Mouse (Mus musculus): ENCODE results near the gene Erbin. TPM values are rescaled to one million over a fixed set of nuclear protein-coding genes. Genes with fewer than 3 reads are reported as not detected.

The Erbin gene
- polyA plus RNA-seq, 1 experiment from 2014 or later = 27.0 TPM

DNA sequence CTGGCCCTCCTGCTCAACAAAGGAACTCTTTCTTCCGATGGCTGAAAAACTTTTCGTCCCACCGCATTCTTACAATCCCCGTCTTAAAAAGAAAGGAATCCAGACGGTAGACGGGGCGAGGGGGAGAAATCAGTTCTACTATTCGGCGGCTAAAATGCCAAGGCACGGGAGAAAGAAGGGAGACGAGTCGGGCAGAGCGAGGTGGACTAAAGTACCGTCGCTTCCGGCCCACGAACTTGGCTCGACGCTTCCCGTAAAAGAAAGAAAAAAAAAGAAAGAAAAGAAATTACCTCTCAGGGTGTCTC, 406 bp downstream of the Erbin start:
- DNase-seq (ENCODE audit: low spot score) (no peak), ATAC-seq (replicated peaks; ENCODE audit: low FRiP score) (no peak)
- Histone ChIP-seq H3K9me3 (ENCODE audit: control insufficient read depth, low read length) (no peaks in the 10 kb centered on the region), H3K36me3 (ENCODE audit: control insufficient read depth, insufficient read depth, low read length) (no peaks in the 10 kb centered on the region), H3K4me3 (ENCODE audit: low read depth, low read length) (peak overlapping the region; percentile 88), H3K27ac (ENCODE audit: low read depth, low read length) (peak overlapping the region; percentile 100), H3K4me2 (ENCODE audit: low read depth, low read length, severe bottlenecking) (peak overlapping the region; percentile 80), H3K27me3 (ENCODE audit: control insufficient read depth, insufficient read depth, low read length) (no peaks in the 10 kb centered on the region; the same call in 1 of the 2 replicates), H3K9ac (ENCODE audit: low read length) (peak overlapping the region; percentile 99), H3K4me1 (replicated peaks; ENCODE audit: control insufficient read depth, insufficient read depth, low read length) (0 out of 2 replicates have a peak, but pooled peaks cover 4% of the 10 kb centered on the region)
- WGBS = under 1% methylated on average over 20 of the region's 20 CpGs

DNA sequence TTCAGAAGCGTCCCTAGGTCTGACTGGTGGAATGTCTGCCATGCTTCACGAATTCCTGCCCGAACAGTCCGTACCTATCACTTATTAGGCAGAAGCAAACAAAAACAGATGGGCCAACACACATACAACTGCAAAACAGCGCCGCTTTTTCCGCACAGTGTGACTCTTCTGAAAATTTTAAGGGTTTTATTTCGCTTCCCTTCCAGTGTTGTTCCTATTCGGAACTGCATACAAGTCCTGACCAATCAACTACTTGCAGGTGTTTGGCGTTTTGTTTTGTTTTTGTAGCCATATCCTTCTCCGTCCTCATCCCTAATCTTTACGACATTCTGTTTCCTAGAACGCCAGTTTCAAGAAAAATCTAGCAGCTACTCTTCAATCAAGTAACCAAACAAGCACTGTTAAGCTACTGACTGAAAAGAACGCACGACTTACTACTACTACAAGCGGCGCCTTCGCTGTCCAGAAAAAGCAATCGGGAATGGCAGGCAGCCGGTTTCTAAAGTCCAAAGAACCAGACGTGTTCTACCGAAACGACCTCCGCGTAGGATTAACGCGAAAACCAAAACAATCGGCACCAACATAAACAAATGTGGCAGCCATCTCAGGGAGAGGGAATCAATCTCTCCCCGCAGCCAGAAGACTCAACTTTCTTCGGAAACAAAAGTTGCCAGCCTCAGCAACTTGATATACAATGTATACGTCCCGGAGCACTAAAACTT, 919 bp downstream of the Erbin start:
- Histone ChIP-seq H3K9ac (ENCODE audit: low read length) (peak overlapping the region; percentile 99), H3K4me1 (replicated peaks; ENCODE audit: control insufficient read depth, insufficient read depth, low read length) (0 out of 2 replicates have a peak, but pooled peaks cover 4% of the 10 kb centered on the region), H3K36me3 (ENCODE audit: control insufficient read depth, insufficient read depth, low read length) (no peaks in the 10 kb centered on the region), H3K27me3 (ENCODE audit: control insufficient read depth, insufficient read depth, low read length) (no peaks in the 10 kb centered on the region; the same call in 1 of the 2 replicates), H3K27ac (ENCODE audit: low read depth, low read length) (peak overlapping the region; percentile 100), H3K4me3 (ENCODE audit: low read depth, low read length) (peak overlapping the region; percentile 88), H3K9me3 (ENCODE audit: control insufficient read depth, low read length) (no peaks in the 10 kb centered on the region), H3K4me2 (ENCODE audit: low read depth, low read length, severe bottlenecking) (peak overlapping the region; percentile 80)
- ATAC-seq (replicated peaks; ENCODE audit: low FRiP score) (no peak), DNase-seq (ENCODE audit: low spot score) (peak; percentile 54)
- WGBS = under 1% methylated on average over 32 of the region's 32 CpGs

DNA sequence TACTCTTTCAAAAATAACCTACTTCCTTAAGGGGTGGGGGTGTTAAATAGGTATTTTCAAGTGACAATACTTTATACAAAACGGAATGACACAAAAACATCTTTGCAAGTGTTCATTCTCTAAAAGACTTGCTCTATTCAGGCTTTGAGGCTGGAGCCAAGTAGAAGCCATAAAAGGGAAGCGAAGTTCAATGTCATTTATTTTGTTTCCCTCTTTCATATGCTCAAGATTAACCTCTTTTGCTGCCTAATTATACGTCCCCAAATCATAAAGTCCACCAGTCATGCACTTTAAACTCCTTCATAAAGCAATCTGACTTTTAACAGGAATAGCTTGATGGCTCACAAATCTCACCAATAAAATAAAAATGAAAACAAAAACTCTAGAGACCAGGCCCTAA, 1.9 kb downstream of the Erbin start:
- Histone ChIP-seq H3K4me3 (ENCODE audit: low read depth, low read length) (peak overlapping the region; percentile 88), H3K4me1 (replicated peaks; ENCODE audit: control insufficient read depth, insufficient read depth, low read length) (0 out of 2 replicates have a peak, but pooled peaks cover 4% of the 10 kb centered on the region), H3K27ac (ENCODE audit: low read depth, low read length) (no peak overlapping the region), H3K9ac (ENCODE audit: low read length) (peak overlapping the region; percentile 39), H3K4me2 (ENCODE audit: low read depth, low read length, severe bottlenecking) (peak overlapping the region; percentile 80), H3K27me3 (ENCODE audit: control insufficient read depth, insufficient read depth, low read length) (no peaks in the 10 kb centered on the region; the same call in 1 of the 2 replicates), H3K9me3 (ENCODE audit: control insufficient read depth, low read length) (no peaks in the 10 kb centered on the region), H3K36me3 (ENCODE audit: control insufficient read depth, insufficient read depth, low read length) (no peaks in the 10 kb centered on the region)
- DNase-seq (ENCODE audit: low spot score) = no peak
- WGBS = 23% methylated on average over 3 of the region's 3 CpGs
- no peak for ATAC-seq (replicated peaks; ENCODE audit: low FRiP score)

- no peaks in the 10 kb centered on the region for H3K4me1 ChIP-seq (replicated peaks; ENCODE audit: control insufficient read depth, insufficient read depth, low read length)
- no peak overlapping the region for H3K4me2 ChIP-seq (ENCODE audit: low read depth, low read length, severe bottlenecking)
- no peak overlapping the region for H3K4me3 ChIP-seq (ENCODE audit: low read depth, low read length)
- no peaks in the 10 kb centered on the region for H3K9me3 ChIP-seq (ENCODE audit: control insufficient read depth, low read length)
- H3K27ac ChIP-seq (ENCODE audit: low read depth, low read length) = no peak overlapping the region
- no peak for DNase-seq (ENCODE audit: low spot score)
- no peaks in the 10 kb centered on the region for H3K36me3 ChIP-seq (ENCODE audit: control insufficient read depth, insufficient read depth, low read length)
- ATAC-seq (replicated peaks; ENCODE audit: low FRiP score) = no peak
- H3K27me3 ChIP-seq (ENCODE audit: control insufficient read depth, insufficient read depth, low read length) = no peaks in the 10 kb centered on the region
- no peak overlapping the region for H3K9ac ChIP-seq (ENCODE audit: low read length)
- WGBS = 94% methylated on average over 4 of the region's 4 CpGs
Observed at GRCm38 (mm10) chr13:103914114-103914736, 6.1 kb downstream of the Erbin start.

- H3K4me2 ChIP-seq (ENCODE audit: low read depth, low read length, severe bottlenecking) = no peak overlapping the region
- H3K27me3 ChIP-seq (ENCODE audit: control insufficient read depth, insufficient read depth, low read length) = no peaks in the 10 kb centered on the region
- ATAC-seq (replicated peaks; ENCODE audit: low FRiP score) (no peak), DNase-seq (ENCODE audit: low spot score) (no peak)
- no peak overlapping the region for H3K27ac ChIP-seq (ENCODE audit: low read depth, low read length)
- H3K4me3 ChIP-seq (ENCODE audit: low read depth, low read length) = no peak overlapping the region
- WGBS = 87% methylated on average over 3 of the region's 3 CpGs
- no peaks in the 10 kb centered on the region for H3K9me3 ChIP-seq (ENCODE audit: control insufficient read depth, low read length)
- no peak overlapping the region for H3K9ac ChIP-seq (ENCODE audit: low read length)
- H3K36me3 ChIP-seq (ENCODE audit: control insufficient read depth, insufficient read depth, low read length) = no peaks in the 10 kb centered on the region
- no peaks in the 10 kb centered on the region for H3K4me1 ChIP-seq (replicated peaks; ENCODE audit: control insufficient read depth, insufficient read depth, low read length)
Observed at GRCm38 (mm10) chr13:103912351-103912750, 8.0 kb downstream of the Erbin start.

- WGBS = 95% methylated on average over 1 of the region's 1 CpGs
- Histone ChIP-seq H3K27me3 (ENCODE audit: control insufficient read depth, insufficient read depth, low read length) (no peaks in the 10 kb centered on the region), H3K4me3 (ENCODE audit: low read depth, low read length) (no peak overlapping the region), H3K36me3 (ENCODE audit: control insufficient read depth, insufficient read depth, low read length) (no peaks in the 10 kb centered on the region), H3K9me3 (ENCODE audit: control insufficient read depth, low read length) (no peaks in the 10 kb centered on the region), H3K4me2 (ENCODE audit: low read depth, low read length, severe bottlenecking) (no peak overlapping the region), H3K9ac (ENCODE audit: low read length) (no peak overlapping the region), H3K27ac (ENCODE audit: low read depth, low read length) (no peak overlapping the region), H3K4me1 (replicated peaks; ENCODE audit: control insufficient read depth, insufficient read depth, low read length) (no peaks in the 10 kb centered on the region)
- DNase-seq (ENCODE audit: low spot score) = no peak
- ATAC-seq (replicated peaks; ENCODE audit: low FRiP score) = no peak
Observed at GRCm38 (mm10) chr13:103910598-103910997, 9.7 kb downstream of the Erbin start.

DNA sequence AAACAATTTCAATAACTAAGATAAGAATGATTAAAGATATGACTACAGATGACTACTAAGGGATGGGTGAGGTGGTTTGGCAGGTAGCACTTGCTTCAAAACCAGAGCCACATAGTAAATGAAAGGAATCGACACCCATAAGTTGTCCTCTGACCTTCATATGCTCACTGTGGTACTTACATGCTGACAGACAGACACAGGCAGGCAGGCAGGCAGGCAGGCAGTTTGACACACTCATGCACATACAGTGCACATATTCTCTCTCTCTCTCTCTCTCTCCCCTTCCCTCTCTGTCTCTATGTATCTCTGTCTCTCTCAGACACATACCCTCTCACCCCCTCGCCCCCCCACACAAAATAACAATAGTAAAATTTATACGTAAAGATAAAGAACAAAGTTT, 10.4 kb downstream of the Erbin start:
- Histone ChIP-seq H3K27me3 (ENCODE audit: control insufficient read depth, insufficient read depth, low read length) (no peaks in the 10 kb centered on the region), H3K4me2 (ENCODE audit: low read depth, low read length, severe bottlenecking) (no peak overlapping the region), H3K9ac (ENCODE audit: low read length) (no peak overlapping the region), H3K4me3 (ENCODE audit: low read depth, low read length) (no peak overlapping the region), H3K27ac (ENCODE audit: low read depth, low read length) (no peak overlapping the region), H3K9me3 (ENCODE audit: control insufficient read depth, low read length) (no peaks in the 10 kb centered on the region), H3K4me1 (replicated peaks; ENCODE audit: control insufficient read depth, insufficient read depth, low read length) (no peaks in the 10 kb centered on the region), H3K36me3 (ENCODE audit: control insufficient read depth, insufficient read depth, low read length) (no peaks in the 10 kb centered on the region)
- 93% methylated on average over 3 of the region's 3 CpGs for WGBS
- no peak for DNase-seq (ENCODE audit: low spot score)
- no peak for ATAC-seq (replicated peaks; ENCODE audit: low FRiP score)

DNA sequence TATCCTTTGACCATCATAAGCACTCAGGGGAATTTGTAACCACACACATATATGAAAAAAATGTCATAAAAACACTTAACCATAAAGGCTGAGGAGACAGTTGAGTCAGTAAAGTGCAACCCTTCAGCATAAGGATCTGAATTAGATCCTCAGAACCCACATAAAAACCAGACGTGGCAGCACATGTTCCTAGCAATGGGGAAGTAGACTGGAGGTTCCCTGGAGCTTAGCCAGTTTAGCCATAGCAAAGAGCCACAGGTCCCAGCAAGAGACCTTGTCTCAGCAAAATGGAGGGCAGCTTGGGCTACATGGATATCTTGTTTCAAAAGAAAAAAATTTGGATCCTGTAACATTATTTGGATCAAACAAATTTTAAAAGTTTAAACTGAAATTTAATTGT, 20.3 kb downstream of the Erbin start:
- ATAC-seq (replicated peaks; ENCODE audit: low FRiP score) (no peak), DNase-seq (ENCODE audit: low spot score) (no peak)
- H3K36me3 ChIP-seq (ENCODE audit: control insufficient read depth, insufficient read depth, low read length) = no peaks in the 10 kb centered on the region
- 95% methylated on average over 1 of the region's 1 CpGs for WGBS
- no peak overlapping the region for H3K4me3 ChIP-seq (ENCODE audit: low read depth, low read length)
- no peaks in the 10 kb centered on the region for H3K27me3 ChIP-seq (ENCODE audit: control insufficient read depth, insufficient read depth, low read length)
- no peak overlapping the region for H3K9ac ChIP-seq (ENCODE audit: low read length)
- no peak overlapping the region for H3K4me2 ChIP-seq (ENCODE audit: low read depth, low read length, severe bottlenecking)
- H3K9me3 ChIP-seq (ENCODE audit: control insufficient read depth, low read length) = no peaks in the 10 kb centered on the region
- no peaks in the 10 kb centered on the region for H3K4me1 ChIP-seq (replicated peaks; ENCODE audit: control insufficient read depth, insufficient read depth, low read length)
- H3K27ac ChIP-seq (ENCODE audit: low read depth, low read length) = no peak overlapping the region

- DNase-seq (ENCODE audit: low spot score) (no peak), ATAC-seq (replicated peaks; ENCODE audit: low FRiP score) (no peak)
- Histone ChIP-seq H3K4me1 (replicated peaks; ENCODE audit: control insufficient read depth, insufficient read depth, low read length) (no peaks in the 10 kb centered on the region), H3K4me3 (ENCODE audit: low read depth, low read length) (no peak overlapping the region), H3K27ac (ENCODE audit: low read depth, low read length) (no peak overlapping the region), H3K36me3 (ENCODE audit: control insufficient read depth, insufficient read depth, low read length) (no peaks in the 10 kb centered on the region), H3K9ac (ENCODE audit: low read length) (no peak overlapping the region), H3K27me3 (ENCODE audit: control insufficient read depth, insufficient read depth, low read length) (no peaks in the 10 kb centered on the region), H3K4me2 (ENCODE audit: low read depth, low read length, severe bottlenecking) (no peak overlapping the region), H3K9me3 (ENCODE audit: control insufficient read depth, low read length) (no peaks in the 10 kb centered on the region)
- 96% methylated on average over 4 of the region's 4 CpGs for WGBS
Observed at GRCm38 (mm10) chr13:103897606-103898005, 22.7 kb downstream of the Erbin start.
